Mouse (Mus musculus): ENCODE data around the gene Crat.

- TF ChIP-seq CTCF (IDR thresholded peaks at IDR 0.05; ENCODE audit: low read depth), result no peak
- no peak for TF ChIP-seq EP300 (IDR thresholded peaks at IDR 0.05; ENCODE audit: low read depth)
Measured at GRCm38 (mm10) chr2:30409454-30410176, 6.0 kb downstream of the Crat start.
